Mouse (Mus musculus) limb, embryonic 14.5 days (tissue): ENCODE measurements around the gene Gm7876. TPM values are rescaled to one million over a fixed set of nuclear protein-coding genes. Genes with fewer than 3 reads are reported as not detected.
"Not testable (repeated sequence)": the region's sequence is repeated elsewhere in the genome, so short reads cannot be mapped to it uniquely, and the experiment has no call there.

Source experiments
- ATAC-seq: fragments of 200-750 bp; cut with Nextera tagmentation; 2 replicates; pipeline ENCODE4 v1.8.0; 2017; ENCODE audit warnings: low read depth, moderate number of reproducible peaks, moderate TSS enrichment; ENCODE audit not compliant: low FRiP score
- DNase-seq: peaks from one replicate; pipeline ENCODE4 v3.0.0-alpha.2; 2015; ENCODE audit warnings: low spot score
- H3K27ac ChIP-seq: fragments of 300-500 bp; sonication (generic); replicated peaks from 2 replicates; pipeline ENCODE4 v1.5.1; 2014; ENCODE audit warnings: low read depth, mild to moderate bottlenecking, low read length, moderate library complexity, mixed read lengths
- H3K27me3 ChIP-seq: fragments of 300-500 bp; sonication (generic); 2 replicates; pipeline ENCODE4 v1.6.1; 2014; ENCODE audit warnings: low read length, mixed read lengths; ENCODE audit not compliant: control insufficient read depth, insufficient read depth
- H3K36me3 ChIP-seq: fragments of 300-500 bp; sonication (generic); 2 replicates; pipeline ENCODE4 v1.6.1; 2014; ENCODE audit warnings: mild to moderate bottlenecking, low read length, moderate library complexity, mixed read lengths; ENCODE audit not compliant: control insufficient read depth, insufficient read depth
- H3K4me1 ChIP-seq: fragments of 300-500 bp; sonication (generic); 2 replicates; pipeline ENCODE4 v1.6.1; 2014; ENCODE audit warnings: antibody characterized with exemption, low read length, mixed read lengths; ENCODE audit not compliant: control insufficient read depth, insufficient read depth
- H3K4me2 ChIP-seq: fragments of 300-500 bp; sonication (generic); replicated peaks from 2 replicates; pipeline ENCODE4 v1.6.1; 2014; ENCODE audit warnings: low read depth, mild to moderate bottlenecking, low read length, moderate library complexity; ENCODE audit not compliant: severe bottlenecking
- H3K4me3 ChIP-seq: fragments of 300-500 bp; sonication (generic); replicated peaks from 2 replicates; pipeline ENCODE4 v1.5.1; 2014; ENCODE audit warnings: low read length
- H3K9ac ChIP-seq: fragments of 300-500 bp; sonication (generic); 2 replicates; pipeline ENCODE4 v1.6.1; 2014; ENCODE audit warnings: mild to moderate bottlenecking, low read depth, low read length, moderate library complexity; ENCODE audit not compliant: severe bottlenecking
- H3K9me3 ChIP-seq: fragments of 300-500 bp; sonication (generic); 2 replicates; pipeline ENCODE4 v1.6.1; 2016; ENCODE audit warnings: low read length; ENCODE audit not compliant: control insufficient read depth
- WGBS: fragments of 180-500 bp; shearing (Covaris S2); extraction: QIAGEN DNeasy Blood & Tissue Kit; methylation state at CpG from one replicate; pipeline ENCODE4 v1.1.7; 2014; 5-methylcytosine and 5-hydroxymethylcytosine counted together
- polyA plus RNA-seq, 2 experiments: library from polyadenylated mRNA; depleted of rRNA in 1 of 2; stranded (reverse) in 1 of 2; unstranded in 1 of 2; fragments of >200 nt; fragmentation: Nextera tagmentation in 1 of 2; extraction: Ambion mirVana in 1 of 2; gene quantifications; 2 replicates each; pipeline versions ENCODE4 v1.2.1 to v1.2.3; 2012 to 2014

Gm7876 gene
- polyA plus RNA-seq (2012; rRNA removed) (not detected in 2 replicates), polyA plus RNA-seq (2014; fragmentation: Nextera tagmentation; extraction: Ambion mirVana) (not detected in 2 replicates)

GRCm38 (mm10) chr14:4708938-4709337 is at the start of gene Gm7876:
TSS of gene Gm7876 (plus strand) at chr14:4709238.
- WGBS = 65% methylated on average over 1 of the region's 2 CpGs
- not testable (repeated sequence) for ATAC-seq, H3K4me2 ChIP-seq, H3K27ac ChIP-seq, H3K36me3 ChIP-seq, DNase-seq, H3K4me1 ChIP-seq, H3K4me3 ChIP-seq, H3K9me3 ChIP-seq, H3K9ac ChIP-seq, H3K27me3 ChIP-seq

GRCm38 (mm10) chr14:4663892-4664291 is 45.1 kb upstream of the Gm7876 start, which contains the start of gene Gm3239:
TSS of gene Gm3239 (plus strand) at chr14:4664192.
- no CpG with 5 or more reads among the region's 2 CpGs for whole genome bisulfite sequencing
- ATAC-seq, H3K27ac ChIP-seq: not testable (repeated sequence)

GRCm38 (mm10) chr14:4726038-4726880 is 17.2 kb downstream of the Gm7876 start, which contains the start of gene Gm3252:
TSS of gene Gm3252 (plus strand) at chr14:4726775.
- peak within 1 kb of the TSS; percentile 39 for H3K4me2 ChIP-seq
- H3K27ac ChIP-seq, ATAC-seq, H3K9me3 ChIP-seq, H3K4me1 ChIP-seq, DNase-seq, H3K36me3 ChIP-seq, H3K9ac ChIP-seq, H3K27me3 ChIP-seq: not testable (repeated sequence)
- 8% methylated on average over 4 of the region's 47 CpGs for WGBS
- H3K4me3 ChIP-seq = peak within 1 kb of the TSS; percentile 17; the same call in 1 of the 2 replicates

More at GRCm38 (mm10) chr14:4663892-4664291, 45.1 kb upstream of the Gm7876 start, which contains the start of gene Gm3239:
- H3K4me2 ChIP-seq, H3K27me3 ChIP-seq, H3K4me3 ChIP-seq, H3K36me3 ChIP-seq, H3K4me1 ChIP-seq, H3K9ac ChIP-seq, DNase-seq, H3K9me3 ChIP-seq: not testable (repeated sequence)

Other genes starting within 250 kb of the Gm7876 start
- gene Gm3182, start 227.5 kb upstream of the Gm7876 start, polyA plus RNA-seq (2012; rRNA removed) = not detected in 2 replicates
- not detected in 2 replicates for gene Gm3182, start 227.5 kb upstream of the Gm7876 start, polyA plus RNA-seq (2014; fragmentation: Nextera tagmentation; extraction: Ambion mirVana)
- not detected in 2 replicates for gene Gm3047, start 153.8 kb upstream of the Gm7876 start, polyA plus RNA-seq (2012; rRNA removed)
- not detected in 2 replicates for gene Gm3047, start 153.8 kb upstream of the Gm7876 start, polyA plus RNA-seq (2014; fragmentation: Nextera tagmentation; extraction: Ambion mirVana)
- gene Gm8159, start 76.9 kb upstream of the Gm7876 start, polyA plus RNA-seq (2012; rRNA removed) = not detected in 2 replicates
- gene Gm8159, start 76.9 kb upstream of the Gm7876 start, polyA plus RNA-seq (2014; fragmentation: Nextera tagmentation; extraction: Ambion mirVana) = not detected in 2 replicates
- 0.05 TPM in 1 of 2 replicates, not detected in the other for gene Gm3239, start 45.0 kb upstream of the Gm7876 start, polyA plus RNA-seq (2012; rRNA removed)
- gene Gm3239, start 45.0 kb upstream of the Gm7876 start, polyA plus RNA-seq (2014; fragmentation: Nextera tagmentation; extraction: Ambion mirVana) = not detected in 2 replicates
- 0.35 and 0.42 TPM in 2 replicates for gene Gm3252, start 17.5 kb downstream of the Gm7876 start, polyA plus RNA-seq (2012; rRNA removed)
- gene Gm3252, start 17.5 kb downstream of the Gm7876 start, polyA plus RNA-seq (2014; fragmentation: Nextera tagmentation; extraction: Ambion mirVana) = 0.23 TPM in 1 of 2 replicates, not detected in the other
- gene Gm9602, start 67.1 kb downstream of the Gm7876 start, polyA plus RNA-seq (2012; rRNA removed) = not detected in 2 replicates
- not detected in 2 replicates for gene Gm9602, start 67.1 kb downstream of the Gm7876 start, polyA plus RNA-seq (2014; fragmentation: Nextera tagmentation; extraction: Ambion mirVana)
- not detected in 2 replicates for gene Gm3269, start 128.9 kb downstream of the Gm7876 start, polyA plus RNA-seq (2012; rRNA removed)
- not detected in 2 replicates for gene Gm3269, start 128.9 kb downstream of the Gm7876 start, polyA plus RNA-seq (2014; fragmentation: Nextera tagmentation; extraction: Ambion mirVana)
- 0.68 TPM in 1 of 2 replicates, not detected in the other for gene Gm3264, start 146.3 kb downstream of the Gm7876 start, polyA plus RNA-seq (2012; rRNA removed)
- gene Gm3264, start 146.3 kb downstream of the Gm7876 start, polyA plus RNA-seq (2014; fragmentation: Nextera tagmentation; extraction: Ambion mirVana) = 0.57 TPM in 1 of 2 replicates, not detected in the other
- 0.09 TPM in 1 of 2 replicates, not detected in the other for gene Gm3278, start 183.2 kb downstream of the Gm7876 start, polyA plus RNA-seq (2012; rRNA removed)
- gene Gm3278, start 183.2 kb downstream of the Gm7876 start, polyA plus RNA-seq (2014; fragmentation: Nextera tagmentation; extraction: Ambion mirVana) = not detected in 2 replicates